Mouse (Mus musculus): Measurements from ENCODE around the gene Clybl.

GRCm38 (mm10) chr14:122296864-122297263 lies 115.4 kb downstream of the Clybl start:
- TF ChIP-seq CTCF (IDR thresholded peaks at IDR 0.05; ENCODE audit: low read depth, low read length) (no peak), POLR2A (IDR thresholded peaks at IDR 0.05; ENCODE audit: extremely low read depth, insufficient read depth, low read length) (no peak)
